Mouse (Mus musculus) lung, embryonic 16.5 days (tissue): Measurements from ENCODE around the gene Olfr1357. TPM values are rescaled to one million over a fixed set of nuclear protein-coding genes. Genes with fewer than 3 reads are reported as not detected.

Experiments
- ATAC-seq: fragments of 200-750 bp; cut with Nextera tagmentation; 2 replicates; pipeline ENCODE4 v1.8.0; 2017; ENCODE audit warnings: low read depth, mild to moderate bottlenecking, moderate library complexity
- H3K27ac ChIP-seq: fragments of 300-500 bp; sonication (generic); 2 replicates; pipeline ENCODE4 v1.5.1; 2014; ENCODE audit warnings: mild to moderate bottlenecking, control low read depth, low read length
- H3K27me3 ChIP-seq: fragments of 300-500 bp; sonication (generic); 2 replicates; pipeline ENCODE4 v1.6.1; 2014; ENCODE audit warnings: low read depth, low read length, mixed read lengths; ENCODE audit not compliant: control insufficient read depth, insufficient read depth
- H3K36me3 ChIP-seq: fragments of 300-500 bp; sonication (generic); 2 replicates; pipeline ENCODE4 v1.6.1; 2014; ENCODE audit warnings: low read length; ENCODE audit not compliant: control insufficient read depth, insufficient read depth
- H3K4me1 ChIP-seq: fragments of 300-500 bp; sonication (generic); replicated peaks from 2 replicates; pipeline ENCODE4 v1.6.1; 2014; ENCODE audit warnings: low read length, mixed read lengths; ENCODE audit not compliant: control insufficient read depth, insufficient read depth
- H3K4me2 ChIP-seq: fragments of 300-500 bp; sonication (generic); 2 replicates; pipeline ENCODE4 v1.6.1; 2014; ENCODE audit warnings: low read depth, low read length, control low read depth
- H3K4me3 ChIP-seq: fragments of 300-500 bp; sonication (generic); 2 replicates; pipeline ENCODE4 v1.5.1; 2014; ENCODE audit warnings: mild to moderate bottlenecking, low read length, control low read depth
- H3K9ac ChIP-seq: fragments of 300-500 bp; sonication (generic); 2 replicates; pipeline ENCODE4 v1.6.1; 2014; ENCODE audit warnings: low read length, control low read depth
- H3K9me3 ChIP-seq: fragments of 300-500 bp; sonication (generic); 2 replicates; pipeline ENCODE4 v1.6.1; 2016; ENCODE audit warnings: low read length; ENCODE audit not compliant: control insufficient read depth
- WGBS: fragments of 180-500 bp; shearing (Covaris S2); extraction: QIAGEN DNeasy Blood & Tissue Kit; methylation state at CpG from one replicate; pipeline ENCODE4 v1.1.7; 2014; 5-methylcytosine and 5-hydroxymethylcytosine counted together
- polyA plus RNA-seq: library from polyadenylated mRNA; unstranded; fragments of >200 nt; fragmentation: Nextera tagmentation; extraction: Ambion mirVana; gene quantifications from 2 replicates; pipeline ENCODE4 v1.2.1, GENCODE M21; 2015

Gene Olfr1357
- polyA plus RNA-seq, 1 experiment from 2014 or later = not detected

DNA sequence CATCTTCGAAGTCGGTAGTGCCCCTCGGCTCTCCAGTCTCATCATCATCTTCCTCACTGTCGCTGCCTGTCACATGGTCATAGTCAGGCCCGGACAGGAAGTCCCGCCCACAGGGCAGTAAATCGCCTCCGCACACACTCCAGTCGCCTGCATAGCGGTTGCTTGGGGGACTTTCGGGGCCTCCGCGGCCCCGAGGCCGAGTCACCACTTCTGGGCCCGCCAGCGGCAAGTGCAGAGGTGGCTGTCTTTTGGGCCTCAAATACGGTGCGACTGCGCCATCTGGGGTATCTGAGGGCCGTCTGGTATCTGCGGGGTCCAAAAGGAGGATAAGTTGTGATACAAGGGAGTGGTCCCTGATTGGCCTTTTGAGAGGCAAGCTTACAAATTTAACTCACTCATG is 32.3 kb downstream of the Olfr1357 start:
- Histone ChIP-seq H3K9ac (no peak overlapping the region), H3K4me3 (no peak overlapping the region), H3K4me1 (peaks cover 6% of the 10 kb centered on the region), H3K27me3 (no peaks in the 10 kb centered on the region), H3K27ac (no peak overlapping the region), H3K9me3 (no peaks in the 10 kb centered on the region), H3K36me3 (peaks cover 51% of the 10 kb centered on the region), H3K4me2 (no peak overlapping the region)
- WGBS = 84% methylated on average over 22 of the region's 22 CpGs
- ATAC-seq = no peak

DNA sequence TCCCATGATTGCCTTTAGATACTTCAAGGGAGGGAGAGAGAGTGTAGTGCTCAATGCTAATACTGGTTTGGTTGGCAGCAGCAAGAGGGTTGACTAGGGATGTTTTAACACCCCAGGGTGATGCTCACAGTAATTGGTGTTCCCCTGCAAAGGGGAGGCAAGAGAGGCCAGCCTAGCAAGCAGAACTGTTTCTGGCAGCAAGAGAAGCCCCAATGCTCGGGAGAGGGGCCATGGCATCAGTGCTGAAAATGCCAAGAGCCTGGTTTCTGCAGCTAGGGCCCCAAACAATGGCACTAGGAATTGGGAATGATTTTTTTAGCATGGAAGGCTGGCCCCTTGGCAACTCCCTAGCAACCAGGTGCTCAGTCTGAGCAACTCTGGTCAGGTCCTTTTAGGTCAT is 32.9 kb downstream of the Olfr1357 start:
- WGBS = 84% methylated on average over 1 of the region's 1 CpGs

DNA sequence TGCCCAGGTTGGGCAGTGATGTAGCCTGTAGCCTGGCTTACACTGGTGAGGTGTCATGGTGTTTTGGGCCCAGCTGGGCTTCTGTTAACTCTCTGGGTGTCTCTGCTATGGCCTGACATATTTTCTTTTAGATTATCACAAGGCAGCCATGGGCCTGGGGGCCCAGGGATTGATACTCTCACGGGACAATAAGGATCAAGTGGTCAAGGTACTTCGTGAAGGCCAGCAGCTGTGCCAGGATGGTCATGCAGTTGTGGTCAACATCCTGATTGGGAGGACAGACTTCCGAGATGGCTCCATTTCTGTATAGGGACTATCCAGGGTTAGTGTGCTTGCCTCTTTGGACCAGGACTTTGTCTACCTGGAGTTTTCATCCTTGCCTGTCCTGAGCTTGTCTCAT is 33.9 kb downstream of the Olfr1357 start:
- Histone ChIP-seq H3K36me3 (peaks cover 46% of the 10 kb centered on the region), H3K9ac (no peak overlapping the region), H3K27ac (no peak overlapping the region), H3K4me1 (no peaks in the 10 kb centered on the region), H3K4me2 (no peak overlapping the region), H3K4me3 (no peak overlapping the region), H3K27me3 (no peaks in the 10 kb centered on the region), H3K9me3 (no peaks in the 10 kb centered on the region)
- WGBS = 74% methylated on average over 3 of the region's 3 CpGs
- no peak for ATAC-seq

More for the DNA sequence above, 32.9 kb downstream of the Olfr1357 start:
- Histone ChIP-seq H3K27me3 (no peaks in the 10 kb centered on the region), H3K4me1 (peaks cover 1% of the 10 kb centered on the region), H3K9ac (no peak overlapping the region), H3K36me3 (peaks cover 51% of the 10 kb centered on the region), H3K9me3 (no peaks in the 10 kb centered on the region), H3K4me3 (no peak overlapping the region), H3K4me2 (no peak overlapping the region), H3K27ac (no peak overlapping the region)
- no peak for ATAC-seq

DNA sequence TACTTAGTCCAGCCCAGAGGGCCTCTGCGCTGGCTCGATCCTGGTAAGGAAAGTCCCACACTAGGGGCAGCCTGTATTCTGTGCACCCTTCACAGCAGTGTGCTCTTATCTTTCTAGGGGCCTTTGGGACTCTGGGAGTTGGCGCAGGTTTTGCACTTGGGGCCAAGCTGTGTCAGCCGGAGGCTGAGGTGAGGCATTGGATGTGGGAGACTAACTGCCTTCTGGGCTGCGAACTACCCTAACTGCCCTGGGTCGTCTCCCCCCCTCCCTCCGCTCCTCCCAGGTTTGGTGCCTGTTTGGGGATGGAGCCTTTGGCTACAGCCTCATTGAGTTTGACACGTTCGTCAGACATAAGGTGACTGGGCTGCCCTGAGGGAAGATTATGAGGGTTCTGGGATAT is 34.5 kb downstream of the Olfr1357 start:
- Histone ChIP-seq H3K9ac (no peak overlapping the region), H3K4me1 (no peaks in the 10 kb centered on the region), H3K36me3 (peaks cover 40% of the 10 kb centered on the region), H3K27me3 (no peaks in the 10 kb centered on the region), H3K4me2 (no peak overlapping the region), H3K9me3 (no peaks in the 10 kb centered on the region), H3K27ac (no peak overlapping the region), H3K4me3 (no peak overlapping the region)
- 67% methylated on average over 9 of the region's 9 CpGs for WGBS
- no peak for ATAC-seq

DNA sequence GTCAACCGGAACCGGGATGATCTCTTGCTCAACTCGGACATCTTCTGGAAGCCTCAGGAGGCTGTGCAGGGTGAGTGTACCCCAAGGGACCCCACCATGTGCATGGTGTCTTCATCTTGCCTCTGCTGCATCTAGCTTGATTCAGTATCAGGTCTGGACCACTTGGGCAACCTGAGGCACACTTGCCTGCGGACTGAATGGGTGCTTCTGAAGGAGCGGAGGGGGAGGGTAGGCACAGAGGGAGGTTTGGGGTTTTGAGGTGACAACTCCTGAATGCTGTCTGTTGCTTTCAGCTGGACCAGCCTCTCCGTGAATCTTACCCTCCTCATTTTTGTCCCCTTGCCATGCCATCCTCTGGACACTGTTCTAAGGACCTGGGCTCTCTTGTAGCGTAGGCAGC is 36.8 kb downstream of the Olfr1357 start:
- no peak for ATAC-seq
- no peaks in the 10 kb centered on the region; the same call in 1 of the 2 replicates for H3K4me1 ChIP-seq
- H3K9ac ChIP-seq = no peak overlapping the region
- H3K9me3 ChIP-seq = no peaks in the 10 kb centered on the region
- H3K27me3 ChIP-seq = no peaks in the 10 kb centered on the region
- peaks cover 27% of the 10 kb centered on the region for H3K36me3 ChIP-seq
- 87% methylated on average over 7 of the region's 7 CpGs for WGBS
- no peak overlapping the region for H3K4me2 ChIP-seq
- no peak overlapping the region for H3K27ac ChIP-seq
- H3K4me3 ChIP-seq = no peak overlapping the region

DNA sequence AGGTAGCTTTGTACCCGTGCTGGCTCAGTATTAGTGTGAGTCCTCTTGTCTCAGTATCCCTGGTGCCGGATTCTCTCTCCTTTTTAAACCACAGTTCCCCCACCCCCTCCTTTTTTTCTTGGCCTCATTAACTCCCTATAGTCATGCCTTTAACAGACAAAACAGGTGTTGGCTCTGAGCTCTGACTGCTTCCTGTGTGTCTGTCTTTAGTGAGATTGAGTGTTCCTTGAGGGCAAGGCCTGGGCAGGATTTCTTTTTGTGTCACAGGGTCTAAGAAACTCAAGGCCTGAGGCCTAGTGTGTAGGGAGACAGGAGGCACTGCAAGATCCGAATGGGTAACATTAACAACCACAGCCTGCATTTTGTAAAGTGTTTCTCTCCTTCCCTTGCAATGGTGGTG is 39.7 kb downstream of the Olfr1357 start:
- Histone ChIP-seq H3K4me1 (peaks cover 5% of the 10 kb centered on the region), H3K27ac (no peak overlapping the region), H3K27me3 (no peaks in the 10 kb centered on the region), H3K4me2 (no peak overlapping the region), H3K4me3 (no peak overlapping the region), H3K9me3 (no peaks in the 10 kb centered on the region), H3K36me3 (peaks cover 5% of the 10 kb centered on the region; the same call in 1 of the 2 replicates), H3K9ac (no peak overlapping the region)
- ATAC-seq = no peak
- 74% methylated on average over 3 of the region's 3 CpGs for WGBS

GRCm38 (mm10) chr10:78576435-78577184 is 41.3 kb downstream of the Olfr1357 start:
- Histone ChIP-seq H3K36me3 (peaks cover 3% of the 10 kb centered on the region; the same call in 1 of the 2 replicates), H3K27ac (no peak overlapping the region), H3K4me2 (no peak overlapping the region), H3K9me3 (no peaks in the 10 kb centered on the region), H3K4me3 (no peak overlapping the region), H3K9ac (no peak overlapping the region), H3K27me3 (no peaks in the 10 kb centered on the region), H3K4me1 (peaks cover 5% of the 10 kb centered on the region)
- WGBS = 91% methylated on average over 16 of the region's 16 CpGs
- no peak for ATAC-seq

- Histone ChIP-seq H3K27me3 (no peaks in the 10 kb centered on the region), H3K9ac (peak overlapping the region; percentile 80), H3K9me3 (no peaks in the 10 kb centered on the region), H3K27ac (no peak overlapping the region), H3K36me3 (no peaks in the 10 kb centered on the region), H3K4me3 (peak overlapping the region; percentile 70; the same call in 1 of the 2 replicates), H3K4me1 (peaks cover 5% of the 10 kb centered on the region), H3K4me2 (peak overlapping the region; percentile 71)
- no peak for ATAC-seq
- 56% methylated on average over 2 of the region's 2 CpGs for WGBS
These were observed 42.2 kb downstream of the Olfr1357 start for GRCm38 (mm10) chr10:78575690-78576089.

DNA sequence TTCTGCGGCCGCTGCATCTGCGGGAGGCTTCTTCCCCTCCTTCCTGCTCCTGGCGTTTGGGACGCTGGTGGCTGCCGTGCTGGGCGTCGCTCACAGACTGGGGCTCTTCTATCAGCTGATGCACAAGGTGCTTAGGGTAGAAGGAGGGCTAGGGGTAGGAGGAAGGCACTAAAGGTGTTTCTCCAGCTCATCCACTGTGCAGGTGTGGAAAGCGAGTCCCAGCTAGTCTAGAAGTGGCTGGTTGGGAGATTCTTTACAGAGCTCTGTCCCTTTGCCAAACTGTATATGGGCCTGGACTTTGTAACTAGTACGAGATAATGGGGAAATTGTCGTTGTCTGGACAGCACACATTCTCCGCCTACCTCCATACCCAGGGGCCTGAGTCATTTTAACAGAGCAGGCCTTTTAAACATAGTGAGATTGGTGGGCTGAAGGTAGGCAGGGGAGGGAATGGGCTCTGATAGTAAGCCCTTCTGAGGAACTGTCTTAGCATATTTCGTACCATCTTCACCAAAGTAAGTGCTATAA is 42.7 kb downstream of the Olfr1357 start:
- 11% methylated on average over 13 of the region's 13 CpGs for WGBS
- no peak; the same call in 1 of the 2 replicates for ATAC-seq

More for the DNA sequence above, 42.7 kb downstream of the Olfr1357 start:
- Histone ChIP-seq H3K9ac (peak overlapping the region; percentile 80), H3K9me3 (no peaks in the 10 kb centered on the region), H3K27ac (peak overlapping the region; percentile 95), H3K4me2 (peak overlapping the region; percentile 71), H3K4me1 (peaks cover 5% of the 10 kb centered on the region), H3K4me3 (peak overlapping the region; percentile 70), H3K36me3 (no peaks in the 10 kb centered on the region), H3K27me3 (no peaks in the 10 kb centered on the region)
